In the genomic region with DNA sequence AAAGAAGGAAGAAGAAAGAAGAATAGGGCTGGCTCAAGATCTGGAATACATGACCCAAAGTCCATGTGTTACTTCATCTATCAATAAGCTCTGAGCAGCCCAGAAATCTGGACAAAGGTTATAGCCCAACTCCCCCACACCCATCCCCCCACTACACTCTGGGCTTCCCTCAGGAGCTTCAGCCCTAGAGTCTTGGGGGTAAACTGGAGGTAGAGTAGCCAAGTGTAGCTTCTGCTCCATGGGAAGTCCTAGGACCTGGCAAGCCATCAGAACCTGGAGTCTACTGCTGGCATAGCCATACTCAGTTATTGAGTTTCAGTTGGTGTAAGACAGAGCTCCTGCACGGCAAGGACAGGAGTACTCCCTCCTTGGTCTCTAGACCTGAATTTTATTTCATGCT, we compare ENCODE assay signal across 26 mouse cellular contexts. TPM values are rescaled to one million over a fixed set of nuclear protein-coding genes. Genes with fewer than 3 reads are reported as not detected.
"Had no signal": no experiment of that assay in that cellular context is flagged by ENCODE, and none has a peak within 500 bp of the region (broad histone marks: within the 10 kb centered on the region; RNA-seq: fewer than 3 reads in every experiment).

No protein-coding gene starts in this region.

- H3K4me2 ChIP-seq: limb, embryonic 12.5 days; limb, embryonic 15.5 days; liver, embryonic 12.5 days; liver, embryonic 15.5 days; midbrain, embryonic 13.5 days; neural tube, embryonic 13.5 days had no signal

- DNase-seq: kidney, postnatal 14 days; kidney, postnatal 4 days; left cerebral cortex, postnatal 4 days; lung, adult 2 months; lung, postnatal 14 days; retina, postnatal 1 day; right cerebral cortex, postnatal 25 days; thymus, adult 2 months; thymus, postnatal 14 days; thymus, postnatal 4 days had no signal

- H3K36me3 ChIP-seq: limb, embryonic 12.5 days; limb, embryonic 15.5 days; liver, embryonic 12.5 days; liver, embryonic 15.5 days; midbrain, embryonic 10.5 days; neural tube, embryonic 13.5 days had no signal

- H3K27ac ChIP-seq: limb, embryonic 12.5 days; limb, embryonic 15.5 days; liver, embryonic 12.5 days; liver, embryonic 15.5 days; midbrain, embryonic 10.5 days; midbrain, embryonic 13.5 days; neural tube, embryonic 13.5 days; stomach, postnatal 0 days had no signal

- H3K4me3 ChIP-seq: limb, embryonic 12.5 days; limb, embryonic 15.5 days; liver, embryonic 12.5 days; liver, embryonic 15.5 days; megakaryocyte, embryonic 14.5 days; midbrain, embryonic 10.5 days; midbrain, embryonic 13.5 days; myocyte; neural tube, embryonic 13.5 days had no signal

- H3K27me3 ChIP-seq: limb, embryonic 12.5 days; limb, embryonic 15.5 days; liver, embryonic 12.5 days; liver, embryonic 15.5 days; megakaryocyte, embryonic 14.5 days; midbrain, embryonic 13.5 days; neural tube, embryonic 13.5 days had no signal

- H3K4me1 ChIP-seq: midbrain, embryonic 10.5 days had no signal

- H3K9me3 ChIP-seq: limb, embryonic 12.5 days; limb, embryonic 15.5 days; liver, embryonic 12.5 days; liver, embryonic 15.5 days; megakaryocyte, embryonic 14.5 days; midbrain, embryonic 10.5 days; midbrain, embryonic 13.5 days; neural tube, embryonic 13.5 days had no signal

- ATAC-seq: liver, embryonic 12.5 days; midbrain, embryonic 13.5 days; midbrain, embryonic 16.5 days had no signal

- H3K9ac ChIP-seq: limb, embryonic 12.5 days; limb, embryonic 15.5 days; liver, embryonic 12.5 days; liver, embryonic 15.5 days; midbrain, embryonic 13.5 days; neural tube, embryonic 13.5 days had no signal

RNA-seq across cellular contexts. Expression of a gene that starts 31.0 kb away (rescaled TPM):
- total RNA-seq: layer of hippocampus, adult 18-20 months; left cerebral cortex, adult 8-10 months; left cerebral cortex, postnatal 14 days; left cerebral cortex, postnatal 4 days; monocyte, adult 5-6 weeks; neutrophil, adult 5-6 weeks had no signal
